Mouse (Mus musculus): ENCODE results near the gene Cep162. TPM values are rescaled to one million over a fixed set of nuclear protein-coding genes. Genes with fewer than 3 reads are reported as not detected.

Gene Cep162
- polyA plus RNA-seq, 1 experiment from 2014 or later, result 3.6 TPM

- Histone ChIP-seq H3K9me3 (replicated peaks) (no peaks in the 10 kb centered on the region), H3K27ac (no peak overlapping the region), H3K4me2 (no peak overlapping the region), H3K4me1 (replicated peaks) (no peaks in the 10 kb centered on the region), H3K4me3 (no peak overlapping the region), H3K36me3 (peaks cover 20% of the 10 kb centered on the region), H3K9ac (no peak overlapping the region), H3K27me3 (no peaks in the 10 kb centered on the region)
- no peak for ATAC-seq (replicated peaks; ENCODE audit: insufficient number of reproducible peaks, insufficient read depth, low FRiP score, low read depth)
- 80% methylated on average over 6 of the region's 6 CpGs for WGBS
Measured at GRCm38 (mm10) chr9:87198036-87198435, 57.3 kb downstream of the Cep162 start.

- no peaks in the 10 kb centered on the region for H3K4me1 ChIP-seq (replicated peaks)
- H3K4me3 ChIP-seq, result no peak overlapping the region
- H3K9ac ChIP-seq, result no peak overlapping the region
- H3K4me2 ChIP-seq, result no peak overlapping the region
- H3K36me3 ChIP-seq, result peaks cover 21% of the 10 kb centered on the region
- no peak for ATAC-seq (replicated peaks; ENCODE audit: insufficient number of reproducible peaks, insufficient read depth, low FRiP score, low read depth)
- 63% methylated on average over 3 of the region's 3 CpGs for WGBS
- H3K27me3 ChIP-seq, result no peaks in the 10 kb centered on the region
- H3K9me3 ChIP-seq (replicated peaks), result no peaks in the 10 kb centered on the region
- H3K27ac ChIP-seq, result no peak overlapping the region
Measured at GRCm38 (mm10) chr9:87197277-87197676, 58.1 kb downstream of the Cep162 start.

GRCm38 (mm10) chr9:87193721-87194120 lies 61.6 kb downstream of the Cep162 start:
- Histone ChIP-seq H3K9ac (no peak overlapping the region), H3K27ac (no peak overlapping the region), H3K36me3 (peaks cover 34% of the 10 kb centered on the region), H3K4me1 (replicated peaks) (no peaks in the 10 kb centered on the region), H3K4me3 (no peak overlapping the region), H3K27me3 (no peaks in the 10 kb centered on the region), H3K4me2 (no peak overlapping the region), H3K9me3 (replicated peaks) (no peaks in the 10 kb centered on the region)
- 90% methylated on average over 1 of the region's 1 CpGs for WGBS
- no peak for ATAC-seq (replicated peaks; ENCODE audit: insufficient number of reproducible peaks, insufficient read depth, low FRiP score, low read depth)

GRCm38 (mm10) chr9:87187336-87187735 lies 68.0 kb downstream of the Cep162 start:
- H3K27ac ChIP-seq, result no peak overlapping the region
- H3K4me3 ChIP-seq, result no peak overlapping the region
- WGBS, result 85% methylated on average over 4 of the region's 4 CpGs
- no peak overlapping the region for H3K4me2 ChIP-seq
- H3K4me1 ChIP-seq (replicated peaks), result no peaks in the 10 kb centered on the region
- no peaks in the 10 kb centered on the region for H3K9me3 ChIP-seq (replicated peaks)
- no peak for ATAC-seq (replicated peaks; ENCODE audit: insufficient number of reproducible peaks, insufficient read depth, low FRiP score, low read depth)
- H3K27me3 ChIP-seq, result no peaks in the 10 kb centered on the region
- peaks cover 18% of the 10 kb centered on the region for H3K36me3 ChIP-seq
- H3K9ac ChIP-seq, result no peak overlapping the region

GRCm38 (mm10) chr9:87182231-87182630 lies 73.1 kb downstream of the Cep162 start:
- H3K27ac ChIP-seq, result no peak overlapping the region
- no peaks in the 10 kb centered on the region for H3K27me3 ChIP-seq
- H3K36me3 ChIP-seq, result no peaks in the 10 kb centered on the region

GRCm38 (mm10) chr9:87178534-87178933 lies 76.8 kb downstream of the Cep162 start:
- no peaks in the 10 kb centered on the region for H3K27me3 ChIP-seq
- H3K9ac ChIP-seq, result no peak overlapping the region
- no peaks in the 10 kb centered on the region; the same call in 1 of the 2 replicates for H3K4me1 ChIP-seq (replicated peaks)
- no peak for ATAC-seq (replicated peaks; ENCODE audit: insufficient number of reproducible peaks, insufficient read depth, low FRiP score, low read depth)
- no peak overlapping the region for H3K4me2 ChIP-seq
- H3K36me3 ChIP-seq, result no peaks in the 10 kb centered on the region
- H3K4me3 ChIP-seq, result no peak overlapping the region
- no peaks in the 10 kb centered on the region for H3K9me3 ChIP-seq (replicated peaks)
- 52% methylated on average over 7 of the region's 7 CpGs for WGBS
- H3K27ac ChIP-seq, result no peak overlapping the region

More at GRCm38 (mm10) chr9:87182231-87182630, 73.1 kb downstream of the Cep162 start:
- no peaks in the 10 kb centered on the region for H3K9me3 ChIP-seq (replicated peaks)
- no peak overlapping the region for H3K4me2 ChIP-seq
- H3K4me3 ChIP-seq, result no peak overlapping the region
- WGBS, result 85% methylated on average over 10 of the region's 10 CpGs
- no peak for ATAC-seq (replicated peaks; ENCODE audit: insufficient number of reproducible peaks, insufficient read depth, low FRiP score, low read depth)
- no peaks in the 10 kb centered on the region; the same call in 1 of the 2 replicates for H3K4me1 ChIP-seq (replicated peaks)
- H3K9ac ChIP-seq, result no peak overlapping the region

- Histone ChIP-seq H3K4me1 (replicated peaks) (no peaks in the 10 kb centered on the region), H3K27ac (no peak overlapping the region), H3K4me3 (no peak overlapping the region), H3K9ac (no peak overlapping the region), H3K9me3 (replicated peaks) (no peaks in the 10 kb centered on the region), H3K27me3 (no peaks in the 10 kb centered on the region), H3K4me2 (no peak overlapping the region), H3K36me3 (no peaks in the 10 kb centered on the region)
- no peak for ATAC-seq (replicated peaks; ENCODE audit: insufficient number of reproducible peaks, insufficient read depth, low FRiP score, low read depth)
- WGBS, result 75% methylated on average over 3 of the region's 3 CpGs
Measured at GRCm38 (mm10) chr9:87171517-87171916, 83.8 kb downstream of the Cep162 start.

- no peaks in the 10 kb centered on the region for H3K27me3 ChIP-seq
- 74% methylated on average over 3 of the region's 3 CpGs for WGBS
- no peaks in the 10 kb centered on the region for H3K9me3 ChIP-seq (replicated peaks)
Measured at GRCm38 (mm10) chr9:87170891-87171290, 84.4 kb downstream of the Cep162 start.

GRCm38 (mm10) chr9:87169144-87169543 lies 86.2 kb downstream of the Cep162 start:
- no peaks in the 10 kb centered on the region for H3K4me1 ChIP-seq (replicated peaks)
- no peak for ATAC-seq (replicated peaks; ENCODE audit: insufficient number of reproducible peaks, insufficient read depth, low FRiP score, low read depth)
- WGBS, result 78% methylated on average over 12 of the region's 12 CpGs

More at GRCm38 (mm10) chr9:87170891-87171290, 84.4 kb downstream of the Cep162 start:
- Histone ChIP-seq H3K36me3 (no peaks in the 10 kb centered on the region), H3K9ac (no peak overlapping the region), H3K4me1 (replicated peaks) (no peaks in the 10 kb centered on the region), H3K27ac (no peak overlapping the region), H3K4me2 (no peak overlapping the region), H3K4me3 (no peak overlapping the region)
- ATAC-seq (replicated peaks; ENCODE audit: insufficient number of reproducible peaks, insufficient read depth, low FRiP score, low read depth), result no peak

GRCm38 (mm10) chr9:87168051-87168450 lies 87.3 kb downstream of the Cep162 start:
- Histone ChIP-seq H3K4me3 (no peak overlapping the region), H3K4me1 (replicated peaks) (no peaks in the 10 kb centered on the region), H3K4me2 (no peak overlapping the region), H3K9ac (no peak overlapping the region), H3K27ac (no peak overlapping the region), H3K36me3 (no peaks in the 10 kb centered on the region), H3K9me3 (replicated peaks) (no peaks in the 10 kb centered on the region), H3K27me3 (no peaks in the 10 kb centered on the region)
- 48% methylated on average over 3 of the region's 3 CpGs for WGBS
- ATAC-seq (replicated peaks; ENCODE audit: insufficient number of reproducible peaks, insufficient read depth, low FRiP score, low read depth), result no peak

More at GRCm38 (mm10) chr9:87169144-87169543, 86.2 kb downstream of the Cep162 start:
- no peak overlapping the region for H3K4me2 ChIP-seq
- no peak overlapping the region for H3K9ac ChIP-seq
- H3K27me3 ChIP-seq, result no peaks in the 10 kb centered on the region
- H3K9me3 ChIP-seq (replicated peaks), result no peaks in the 10 kb centered on the region
- no peak overlapping the region for H3K27ac ChIP-seq
- no peaks in the 10 kb centered on the region for H3K36me3 ChIP-seq
- H3K4me3 ChIP-seq, result no peak overlapping the region

GRCm38 (mm10) chr9:87167001-87167830 lies 88.1 kb downstream of the Cep162 start:
- Histone ChIP-seq H3K4me3 (no peak overlapping the region), H3K4me2 (no peak overlapping the region), H3K27ac (no peak overlapping the region), H3K36me3 (no peaks in the 10 kb centered on the region), H3K9me3 (replicated peaks) (no peaks in the 10 kb centered on the region), H3K27me3 (no peaks in the 10 kb centered on the region), H3K4me1 (replicated peaks) (no peaks in the 10 kb centered on the region), H3K9ac (no peak overlapping the region)
- no peak for ATAC-seq (replicated peaks; ENCODE audit: insufficient number of reproducible peaks, insufficient read depth, low FRiP score, low read depth)
- 62% methylated on average over 9 of the region's 9 CpGs for WGBS

- Histone ChIP-seq H3K27me3 (no peaks in the 10 kb centered on the region), H3K36me3 (no peaks in the 10 kb centered on the region), H3K4me3 (no peak overlapping the region), H3K4me2 (no peak overlapping the region), H3K4me1 (replicated peaks) (no peaks in the 10 kb centered on the region), H3K9me3 (replicated peaks) (no peaks in the 10 kb centered on the region), H3K9ac (no peak overlapping the region), H3K27ac (no peak overlapping the region)
- 68% methylated on average over 4 of the region's 4 CpGs for WGBS
- ATAC-seq (replicated peaks; ENCODE audit: insufficient number of reproducible peaks, insufficient read depth, low FRiP score, low read depth), result no peak
Measured at GRCm38 (mm10) chr9:87162559-87162958, 92.8 kb downstream of the Cep162 start.
